Mouse (Mus musculus) brain, embryonic 14.5 days (tissue): Measurements from ENCODE around the gene Prr15l. TPM values are rescaled to one million over a fixed set of nuclear protein-coding genes. Genes with fewer than 3 reads are reported as not detected.

Source experiments
- DNase-seq: peaks from one replicate; pipeline ENCODE4 v3.0.0-alpha.2; 2011; ENCODE audit warnings: low read depth
- CTCF ChIP-seq: fragments of 200-500 bp; IDR thresholded peaks from 2 replicates; pipeline ENCODE4 v1.5.1; 2012; ENCODE audit warnings: inconsistent platforms, mild to moderate bottlenecking, moderate library complexity, borderline replicate concordance; ENCODE audit not compliant: insufficient read depth, insufficient read length; ENCODE audit errors: extremely low read depth
- POLR2A ChIP-seq: fragments of 200-500 bp; IDR thresholded peaks from 2 replicates; pipeline ENCODE4 v1.6.1; 2012; ENCODE audit warnings: mild to moderate bottlenecking, inconsistent platforms, borderline replicate concordance; ENCODE audit not compliant: poor library complexity, insufficient read depth, insufficient read length, severe bottlenecking; ENCODE audit errors: extremely low read depth
- polyA plus RNA-seq: library from polyadenylated mRNA; depleted of rRNA; stranded (reverse); fragments of >200 nt; gene quantifications from 2 replicates; pipeline ENCODE4 v1.2.3, GENCODE M21; 2012; rRNA removed

The Prr15l gene
- polyA plus RNA-seq, 1 experiment = 0.16 TPM

DNA sequence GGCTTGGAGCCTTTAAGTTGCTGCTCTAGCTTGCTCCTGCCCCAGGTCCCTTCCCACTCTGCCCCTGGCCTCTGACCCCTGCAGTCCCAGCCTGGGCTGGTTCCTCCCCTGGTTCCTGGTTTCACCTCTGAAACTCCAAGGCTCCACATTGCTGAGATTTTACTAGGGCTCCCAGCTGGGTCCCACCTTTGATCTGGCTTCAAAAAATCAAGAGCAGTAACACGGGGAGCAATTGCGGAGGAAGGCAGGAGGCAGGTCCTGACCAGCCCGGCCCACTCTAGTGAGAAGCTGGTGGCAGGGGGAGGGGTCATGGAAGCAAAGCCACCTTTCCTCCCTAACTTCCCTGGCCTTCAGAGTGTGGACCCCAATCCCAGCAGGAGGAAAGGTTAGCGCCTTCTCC, 57.0 kb downstream of the Prr15l start:
- TF ChIP-seq POLR2A (no peak), CTCF (no peak)
- DNase-seq = no peak

- TF ChIP-seq POLR2A (no peak), CTCF (no peak)
- DNase-seq = no peak
Measured at GRCm38 (mm10) chr11:96986463-96986862, 58.6 kb downstream of the Prr15l start.

Other genes starting within 250 kb of the Prr15l start
- gene Snx11, start 150.5 kb upstream of the Prr15l start, polyA plus RNA-seq = 54.8 and 60.8 TPM in 2 replicates
- 79.2 and 79.7 TPM in 2 replicates for gene Cbx1, start 139.0 kb upstream of the Prr15l start, polyA plus RNA-seq
- gene Nfe2l1, start 98.1 kb upstream of the Prr15l start, polyA plus RNA-seq = 89.1 and 102 TPM in 2 replicates
- 9.3 and 15.8 TPM in 2 replicates for gene Copz2, start 78.2 kb upstream of the Prr15l start, polyA plus RNA-seq
- 71.6 and 83.7 TPM in 2 replicates for gene Cdk5rap3, start 11.6 kb upstream of the Prr15l start, polyA plus RNA-seq
- gene Pnpo, start 15.9 kb downstream of the Prr15l start, polyA plus RNA-seq = 11.8 and 14.4 TPM in 2 replicates
- 12.3 and 17.8 TPM in 2 replicates for gene Sp2, start 54.9 kb downstream of the Prr15l start, polyA plus RNA-seq
- gene Sp6, start 85.3 kb downstream of the Prr15l start, polyA plus RNA-seq = 0.64 and 1.0 TPM in 2 replicates
- 11.8 and 16.9 TPM in 2 replicates for gene Scrn2, start 101.8 kb downstream of the Prr15l start, polyA plus RNA-seq
- 2.0 and 2.9 TPM in 2 replicates for gene Lrrc46, start 113.3 kb downstream of the Prr15l start, polyA plus RNA-seq
- 60.4 and 68.8 TPM in 2 replicates for gene Mrpl10, start 113.5 kb downstream of the Prr15l start, polyA plus RNA-seq
- gene Osbpl7, start 122.5 kb downstream of the Prr15l start, polyA plus RNA-seq = 14.6 and 14.9 TPM in 2 replicates
- gene Tbx21, start 187.2 kb downstream of the Prr15l start, polyA plus RNA-seq = 0.12 and 0.21 TPM in 2 replicates
- 55.6 and 65.1 TPM in 2 replicates for gene Tbkbp1, start 223.4 kb downstream of the Prr15l start, polyA plus RNA-seq